Mouse (Mus musculus): ENCODE data around the gene Zfp239. TPM values are rescaled to one million over a fixed set of nuclear protein-coding genes. Genes with fewer than 3 reads are reported as not detected.

Gene Zfp239
- total RNA-seq, 2 experiments from 2014 or later = 0.80 to 1.2 TPM

GRCm38 (mm10) chr6:117878700-117879407 lies 17.0 kb downstream of the Zfp239 start:
- DNase-seq (ENCODE audit: low spot score in 2 of 2) = peak in 1 of 2 experiments; percentile 85

- DNase-seq (ENCODE audit: low spot score in 2 of 2) = peak; percentile 99 to 100
Observed at GRCm38 (mm10) chr6:117879408-117880115, 17.7 kb downstream of the Zfp239 start.

GRCm38 (mm10) chr6:117880394-117880838 lies 18.5 kb downstream of the Zfp239 start:
- no peak for DNase-seq (ENCODE audit: low spot score in 2 of 2)

DNA sequence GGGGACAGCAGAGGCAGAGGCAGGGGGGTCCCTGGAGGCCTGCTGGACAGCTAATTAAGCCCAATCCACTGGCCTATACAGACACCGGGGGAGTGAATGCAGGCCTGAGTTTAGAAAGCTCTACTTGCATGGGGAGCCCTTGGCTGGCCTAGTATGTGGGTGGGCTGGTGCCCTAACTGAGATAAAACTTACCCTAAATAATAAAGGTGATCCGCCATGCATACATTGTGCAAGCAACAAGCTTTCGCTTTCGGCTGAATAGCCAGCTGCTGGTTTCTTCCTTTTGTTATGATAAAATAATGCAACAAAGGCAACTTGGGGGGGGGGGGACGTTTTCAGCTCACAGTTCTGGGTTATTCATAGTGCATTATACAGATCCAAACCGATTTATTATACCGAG lies 19.3 kb downstream of the Zfp239 start:
- no peak for DNase-seq (ENCODE audit: low spot score in 2 of 2)

DNA sequence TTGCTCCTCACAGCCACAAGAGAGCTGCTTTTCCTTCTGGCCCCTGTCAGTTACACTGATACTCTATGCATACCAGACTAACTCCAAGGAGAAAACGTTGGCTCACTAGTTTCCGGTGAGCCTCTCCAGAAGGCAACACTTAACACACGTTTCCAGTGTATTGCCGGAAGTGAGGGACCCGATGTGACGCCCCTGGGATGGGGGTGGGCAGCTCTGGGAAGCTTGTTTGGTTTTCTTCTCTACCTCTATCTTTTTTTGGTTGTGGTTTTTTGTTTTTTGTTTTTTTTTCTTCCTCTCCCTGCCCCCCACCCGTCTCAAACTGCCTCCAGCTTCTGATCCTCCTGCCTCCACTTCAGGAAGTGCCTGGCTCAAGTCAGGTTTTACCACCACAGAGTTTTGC lies 20.1 kb downstream of the Zfp239 start:
- no peak for DNase-seq (ENCODE audit: low spot score in 2 of 2)

DNA sequence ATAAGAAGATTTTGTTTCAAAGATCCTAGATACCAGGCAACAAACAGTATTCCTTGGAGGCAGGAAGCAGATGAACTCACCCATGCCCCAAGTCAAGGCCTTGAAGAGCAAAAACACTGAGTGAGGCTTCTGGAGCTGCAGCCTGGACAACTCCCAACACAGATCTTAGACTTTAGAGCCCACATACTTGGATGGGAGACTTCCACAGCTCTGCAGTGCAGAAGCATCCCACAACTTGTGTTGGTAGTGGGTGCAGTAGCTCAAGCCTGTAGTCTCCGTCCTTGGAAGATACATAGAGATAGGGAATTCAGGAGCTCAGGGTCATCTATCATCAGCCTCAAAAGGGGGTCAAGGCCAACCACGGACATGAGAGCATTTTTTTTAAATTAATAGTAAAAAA lies 24.0 kb downstream of the Zfp239 start:
- DNase-seq (ENCODE audit: low spot score in 2 of 2) = no peak

DNA sequence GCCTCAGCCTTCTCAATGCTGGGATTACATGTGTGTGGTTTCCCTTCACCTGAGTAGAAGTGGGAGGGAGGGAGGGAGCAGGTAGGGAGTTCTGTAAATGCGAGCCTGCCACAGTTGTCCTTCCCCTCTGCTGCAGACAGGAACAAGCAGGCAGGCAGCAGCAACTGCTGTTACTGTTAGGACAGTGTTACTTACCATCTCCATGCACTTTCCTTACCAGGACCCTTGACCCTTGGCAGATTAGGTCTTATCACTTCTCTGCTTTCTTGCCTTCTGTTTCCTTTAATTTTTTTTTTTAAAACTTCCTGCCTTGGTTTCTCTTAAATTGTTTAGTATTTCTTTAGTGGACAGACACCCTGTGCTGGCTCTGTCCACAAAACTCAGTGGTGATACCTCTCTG lies 26.1 kb downstream of the Zfp239 start:
- DNase-seq (ENCODE audit: low spot score in 2 of 2) = no peak

GRCm38 (mm10) chr6:117888642-117889096 lies 26.8 kb downstream of the Zfp239 start:
- DNase-seq (ENCODE audit: low spot score in 2 of 2) = no peak

- no peak for DNase-seq (ENCODE audit: low spot score in 2 of 2)
Observed at GRCm38 (mm10) chr6:117890257-117890656, 28.4 kb downstream of the Zfp239 start.

GRCm38 (mm10) chr6:117891369-117892160 lies 29.7 kb downstream of the Zfp239 start:
- no peak for DNase-seq (ENCODE audit: low spot score in 2 of 2)

DNA sequence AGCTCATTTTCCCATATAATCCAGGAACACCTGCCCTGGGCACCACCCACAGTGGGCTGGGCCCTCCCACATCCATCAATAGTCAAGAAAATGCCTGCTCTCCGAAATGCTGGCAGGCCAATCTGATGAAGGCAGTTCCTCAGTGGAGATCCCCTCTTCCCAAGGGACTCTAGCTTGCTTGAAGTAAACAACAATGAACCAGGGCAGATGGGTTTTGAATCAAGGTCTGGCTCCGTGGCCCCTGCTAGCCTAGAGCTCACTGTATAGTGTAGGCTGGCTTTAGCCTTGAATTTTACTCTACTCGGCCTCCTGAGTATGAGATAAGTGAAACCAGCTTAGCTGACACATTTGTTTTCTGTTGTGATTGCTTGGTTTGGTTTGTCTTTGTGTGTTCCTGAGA lies 30.5 kb downstream of the Zfp239 start:
- no peak for DNase-seq (ENCODE audit: low spot score in 2 of 2)

DNA sequence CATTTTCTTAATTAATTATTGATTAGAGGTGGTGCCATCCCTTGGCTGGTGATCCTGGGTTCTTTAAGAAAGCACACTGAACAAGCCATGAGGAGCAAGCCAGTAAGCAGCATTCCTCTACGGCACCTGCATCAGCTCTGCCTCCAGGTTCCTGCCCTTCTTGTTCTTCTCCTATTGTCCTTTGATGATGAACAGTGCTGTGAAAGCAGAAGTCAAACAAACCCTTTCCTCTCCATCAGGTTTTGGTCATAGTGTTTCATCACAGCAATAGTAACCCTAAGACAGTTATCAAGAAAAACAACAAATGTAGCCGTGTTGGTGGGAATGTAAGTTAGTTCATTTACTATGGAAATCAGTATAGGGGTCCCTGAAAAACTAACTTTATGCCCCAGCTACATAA lies 31.5 kb downstream of the Zfp239 start:
- no peak for DNase-seq (ENCODE audit: low spot score in 2 of 2)

- no peak for DNase-seq (ENCODE audit: low spot score in 2 of 2)
Observed at GRCm38 (mm10) chr6:117897800-117898199, 35.9 kb downstream of the Zfp239 start.

DNA sequence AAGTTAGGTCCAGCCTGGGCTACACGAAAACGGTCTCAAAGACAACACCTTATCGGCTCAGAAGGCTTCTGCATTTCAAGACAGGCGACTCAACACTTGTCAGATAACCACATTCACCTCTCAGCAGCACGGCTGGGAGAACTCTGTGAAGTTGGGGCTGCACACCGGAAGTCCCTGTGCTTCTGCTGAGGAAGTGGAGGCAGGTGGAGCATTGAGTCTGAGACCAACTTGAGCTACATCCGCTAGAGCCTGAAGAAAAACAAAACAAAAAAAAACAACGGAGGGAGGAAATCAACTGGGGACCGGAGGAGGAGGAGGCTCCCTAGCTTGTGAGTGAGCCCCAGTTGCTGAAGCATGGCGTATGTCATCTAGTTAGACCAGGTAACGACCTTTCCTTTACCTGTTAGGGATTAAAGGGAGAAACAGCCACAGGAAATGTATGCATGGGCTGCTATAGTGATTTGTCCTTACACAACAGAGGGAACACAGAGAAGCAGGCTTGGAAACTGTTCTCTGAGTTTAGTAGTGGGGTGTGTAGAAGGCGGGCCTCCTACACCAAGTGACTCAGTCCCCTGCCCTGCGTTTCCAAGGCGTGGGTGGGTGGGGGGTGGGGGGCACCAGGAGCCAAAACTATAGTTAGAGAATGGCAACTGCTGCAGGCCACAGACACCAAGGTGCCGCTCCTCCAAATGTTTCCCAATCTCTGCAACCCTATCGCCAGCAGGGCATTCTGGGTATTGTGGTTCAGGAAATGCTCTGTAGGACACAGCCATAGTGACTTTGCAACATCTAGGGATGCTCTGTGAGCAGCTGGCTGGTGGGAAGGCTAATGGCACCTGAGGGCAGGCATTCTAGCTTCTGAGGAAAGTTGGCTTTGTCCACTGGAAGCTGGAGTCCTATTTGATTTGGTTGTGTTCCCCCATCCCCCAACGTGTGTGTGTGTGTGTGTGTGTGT lies 38.5 kb downstream of the Zfp239 start, which contains the start of gene Hnrnpf:
Gene Hnrnpf, plus strand, starts transcription at position 199 of the 955 bp plus-strand sequence.
- no peak for DNase-seq (ENCODE audit: low spot score in 2 of 2)

GRCm38 (mm10) chr6:117901510-117902402 lies 39.9 kb downstream of the Zfp239 start:
- no peak for DNase-seq (ENCODE audit: low spot score in 2 of 2)

- DNase-seq (ENCODE audit: low spot score in 2 of 2) = no peak
Observed at GRCm38 (mm10) chr6:117902556-117902955, 40.7 kb downstream of the Zfp239 start.

DNA sequence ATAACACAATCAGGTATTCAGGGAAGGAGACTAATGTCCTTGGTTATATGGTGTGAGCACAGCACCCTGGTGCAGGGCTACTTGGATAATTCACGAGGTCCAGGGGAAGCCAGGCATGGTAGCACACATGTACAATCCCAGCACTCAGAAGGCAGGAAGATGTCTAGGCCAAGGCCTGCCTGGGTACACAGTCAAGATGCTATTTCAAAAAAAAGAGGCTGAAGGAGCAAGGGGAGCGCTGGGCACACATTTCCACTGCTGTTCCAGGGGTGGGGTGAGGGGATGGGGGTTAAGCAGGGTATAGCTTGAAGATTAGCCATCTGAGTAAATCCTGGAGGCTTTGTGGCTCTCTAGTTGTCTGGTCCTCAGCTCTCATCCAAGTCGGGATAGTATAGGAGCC lies 41.9 kb downstream of the Zfp239 start:
- no peak for DNase-seq (ENCODE audit: low spot score in 2 of 2)

DNA sequence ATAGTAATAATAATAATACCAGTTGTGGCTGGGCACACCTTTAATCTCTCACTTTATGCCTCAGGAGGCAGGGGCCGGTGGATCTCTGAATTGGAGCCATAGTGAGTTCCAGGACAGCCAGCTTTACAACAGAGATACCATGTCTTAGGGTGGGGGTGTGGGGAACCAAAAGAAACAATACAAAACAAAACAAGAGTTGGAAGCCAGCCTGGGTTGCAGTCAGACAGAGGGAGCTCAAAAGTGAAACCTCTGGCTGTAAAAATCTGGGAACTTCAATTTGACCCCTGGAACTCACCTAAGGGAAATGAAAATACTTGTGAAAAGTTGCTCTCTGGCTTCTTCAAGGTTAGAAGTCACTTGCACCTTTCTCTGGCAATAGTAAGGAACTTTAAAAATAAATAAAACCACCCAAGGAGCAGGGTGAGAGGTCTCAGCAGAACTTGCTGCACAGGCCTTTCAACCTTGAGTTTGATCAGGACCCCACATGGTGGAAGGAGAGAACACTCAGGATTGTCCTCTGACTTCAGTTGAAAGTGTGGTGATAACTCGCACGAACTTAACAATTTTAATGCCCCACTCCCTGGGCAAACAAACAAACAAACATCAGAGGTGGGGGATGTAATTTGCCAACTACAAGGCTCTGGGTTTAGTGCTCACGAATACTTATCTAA lies 43.5 kb downstream of the Zfp239 start:
- DNase-seq (ENCODE audit: low spot score in 2 of 2) = no peak

DNA sequence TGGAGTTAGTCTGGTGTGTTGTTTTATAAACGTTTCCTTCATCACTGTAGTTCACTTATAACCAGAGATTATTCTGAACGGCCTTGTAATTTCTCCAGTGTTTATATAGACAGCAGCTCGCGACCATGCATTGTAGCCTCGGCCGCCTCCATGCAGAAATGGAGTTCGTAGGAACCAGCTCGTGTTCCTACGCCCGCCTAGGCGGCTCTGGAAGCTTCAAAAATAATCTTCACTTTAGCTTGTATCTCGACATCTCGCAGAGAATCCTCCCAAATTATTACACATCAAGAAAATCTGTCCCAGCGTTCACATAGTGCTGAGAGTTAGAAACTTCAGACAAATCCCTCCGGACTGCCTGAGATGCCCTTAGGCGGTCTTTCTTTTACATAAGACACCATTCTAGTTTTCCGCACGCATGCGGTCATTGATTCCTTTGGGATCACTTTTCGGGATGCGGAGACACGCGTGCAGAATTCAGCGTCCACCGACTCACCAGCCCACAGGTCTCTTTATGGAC lies 44.2 kb downstream of the Zfp239 start:
- DNase-seq (ENCODE audit: low spot score in 2 of 2) = peak in 1 of 2 experiments; percentile 44
